Mouse (Mus musculus) small intestine, adult 2 months (tissue): ENCODE data around the gene Npas3.

Experiments used
- CTCF ChIP-seq: fragments of 200-500 bp; IDR thresholded peaks from 2 replicates; pipeline ENCODE4 v1.5.1; 2012; ENCODE audit warnings: low read depth, mild to moderate bottlenecking, control low read depth, inconsistent platforms, low read length, moderate library complexity, mixed read lengths; ENCODE audit not compliant: insufficient replicate concordance, insufficient read length; ENCODE audit errors: extremely low read depth
- POLR2A ChIP-seq: fragments of 200-500 bp; IDR thresholded peaks from 2 replicates; pipeline ENCODE4 v1.6.1; 2012; ENCODE audit warnings: low read depth, mild to moderate bottlenecking, control low read depth, inconsistent platforms, low read length, moderate library complexity

DNA sequence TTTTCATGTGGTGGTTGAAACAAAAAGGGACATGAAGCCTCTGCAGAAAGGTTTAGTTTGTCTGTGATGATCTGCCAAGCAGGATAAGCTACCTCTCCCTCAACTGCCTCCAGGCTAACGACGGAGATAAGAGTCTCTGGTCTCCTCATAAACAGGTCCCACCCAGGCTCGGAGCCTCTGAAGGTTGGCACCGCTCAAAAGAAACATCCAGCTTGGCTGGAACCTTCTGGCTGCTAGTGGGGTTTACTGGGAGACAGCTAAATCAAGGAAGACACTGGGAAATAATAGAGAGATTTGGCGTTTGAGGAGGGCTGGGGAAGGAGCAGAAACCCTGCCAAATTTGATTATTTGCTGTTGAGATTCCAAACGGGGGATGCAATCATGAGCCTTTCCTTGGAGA, 584.1 kb downstream of the Npas3 start:
- no peak for TF ChIP-seq POLR2A
- TF ChIP-seq CTCF = no peak
